Mouse (Mus musculus) ES-E14 (cell line): ENCODE results near the gene Prkaca. TPM values are rescaled to one million over a fixed set of nuclear protein-coding genes. Genes with fewer than 3 reads are reported as not detected.

Experiments used
- DNase-seq: peaks from one replicate; pipeline ENCODE4 v3.0.0-alpha.2; 2013; ENCODE audit warnings: low read depth, low spot score
- H3K27ac ChIP-seq: 2 replicates; pipeline ENCODE4 v1.5.1; 2012; ENCODE audit warnings: low read depth, mild to moderate bottlenecking, low read length, moderate library complexity, mixed read lengths; ENCODE audit not compliant: poor library complexity, insufficient read depth, severe bottlenecking
- H3K36me3 ChIP-seq: 2 replicates; pipeline ENCODE4 v1.6.1; 2012; ENCODE audit warnings: mild to moderate bottlenecking, low read length, moderate library complexity, mixed read lengths; ENCODE audit not compliant: control insufficient read depth, poor library complexity, insufficient read depth, severe bottlenecking
- H3K4me1 ChIP-seq, 2 experiments: fragments of 150-350 bp in 1 of 2; sonication (generic) in 1 of 2; 2 replicates each; pipeline ENCODE4 v1.6.1; 2012; ENCODE audit warnings: low read length in 2 of 2, mild to moderate bottlenecking in 1 of 2, mixed read lengths in 1 of 2; ENCODE audit not compliant: control insufficient read depth in 2 of 2, insufficient read depth in 2 of 2, poor library complexity in 1 of 2
- H3K4me3 ChIP-seq, 2 experiments: fragments of 150-350 bp in 1 of 2; sonication (generic) in 1 of 2; 2 replicates each; pipeline ENCODE4 v1.5.1; 2012; ENCODE audit warnings: low read length in 2 of 2, low read depth in 1 of 2, mild to moderate bottlenecking in 1 of 2, mixed read lengths in 1 of 2; ENCODE audit not compliant: insufficient read depth in 1 of 2, poor library complexity in 1 of 2, severe bottlenecking in 1 of 2
- H3K9ac ChIP-seq: 2 replicates; pipeline ENCODE4 v1.6.1; 2012; ENCODE audit warnings: low read depth, mild to moderate bottlenecking, low read length, mixed read lengths; ENCODE audit not compliant: poor library complexity, insufficient read depth, severe bottlenecking
- H3K9me3 ChIP-seq: fragments of 150-350 bp; sonication (generic); 2 replicates; pipeline ENCODE4 v1.6.1; 2012; ENCODE audit warnings: low read depth, mild to moderate bottlenecking, low read length; ENCODE audit not compliant: control insufficient read depth, insufficient read depth
- CHD2 ChIP-seq: IDR thresholded peaks from 2 replicates; pipeline ENCODE4 v1.6.1; 2014; ENCODE audit warnings: mild to moderate bottlenecking, low read depth, low read length, inconsistent platforms
- HCFC1 ChIP-seq: IDR thresholded peaks from 2 replicates; pipeline ENCODE4 v1.6.1; 2012; ENCODE audit warnings: low read length, inconsistent platforms, borderline replicate concordance; ENCODE audit not compliant: insufficient read depth
- MAFK ChIP-seq: IDR thresholded peaks from 2 replicates; pipeline ENCODE4 v1.6.1; 2014; ENCODE audit warnings: mild to moderate bottlenecking, low read depth, low read length, inconsistent platforms; ENCODE audit not compliant: insufficient read depth
- ZC3H11A ChIP-seq: IDR thresholded peaks from 2 replicates; pipeline ENCODE4 v1.6.1; 2012; ENCODE audit warnings: low read depth, mild to moderate bottlenecking, inconsistent platforms, low read length, borderline replicate concordance
- ZNF384 ChIP-seq: IDR thresholded peaks from 2 replicates; pipeline ENCODE4 v1.6.1; 2012; ENCODE audit warnings: low read depth, low read length, inconsistent platforms
- in situ Hi-C, 2 experiments: fragments of 600-800 bp; cut with MboI; formaldehyde crosslinking; loops; one replicate each; pipeline ENCODE4 v1.15.1; 2025; ENCODE audit warnings: low sequenced_read_pairs in 2 of 2, inconsistent platforms in 1 of 2; ENCODE audit not compliant: unreplicated experiment in 2 of 2
- total RNA-seq: library from RNA; depleted of rRNA; stranded (reverse); fragments of 300-350 nt; gene quantifications from 2 replicates; pipeline ENCODE4 v1.2.3, GENCODE M21; 2012

The Prkaca gene
- total RNA-seq, 1 experiment: 31.4 TPM

GRCm38 (mm10) chr8:83934994-83935393 lies 37.8 kb upstream of the Prkaca start:
- H3K36me3 ChIP-seq: peaks cover 93% of the 10 kb centered on the region
- no peaks in the 10 kb centered on the region for H3K9me3 ChIP-seq
- no peak overlapping the region for H3K27ac ChIP-seq
- in situ Hi-C loops: no loop called here
- H3K4me3 ChIP-seq: no peak overlapping the region
- no peak overlapping the region for H3K9ac ChIP-seq
- peaks cover 0 to 7% of the 10 kb centered on the region in 2 experiments; a peak in 1 of 4 replicates for H3K4me1 ChIP-seq
- DNase-seq: no peak
- TF ChIP-seq HCFC1: no peak
- no peak for TF ChIP-seq ZNF384
- no peak for TF ChIP-seq ZC3H11A
- TF ChIP-seq CHD2: no peak
- no peak for TF ChIP-seq MAFK

GRCm38 (mm10) chr8:83935435-83935834 lies 37.4 kb upstream of the Prkaca start:
- Histone ChIP-seq H3K36me3 (peaks cover 88% of the 10 kb centered on the region), H3K4me3 (no peak overlapping the region)
- no peak for TF ChIP-seq CHD2
- no peak for TF ChIP-seq ZC3H11A
- TF ChIP-seq MAFK: no peak
- TF ChIP-seq ZNF384: no peak
- TF ChIP-seq HCFC1: no peak

GRCm38 (mm10) chr8:83937645-83938044 lies 35.1 kb upstream of the Prkaca start:
- Histone ChIP-seq H3K4me1 (peaks cover 0 to 13% of the 10 kb centered on the region in 2 experiments; a peak in 1 of 4 replicates), H3K9me3 (no peaks in the 10 kb centered on the region), H3K9ac (no peak overlapping the region), H3K4me3 (no peak overlapping the region), H3K27ac (no peak overlapping the region), H3K36me3 (peaks cover 66% of the 10 kb centered on the region)
- in situ Hi-C loops: no loop called here
- no peak for DNase-seq
- no peak for TF ChIP-seq HCFC1
- TF ChIP-seq ZC3H11A: no peak
- TF ChIP-seq MAFK: no peak
- no peak for TF ChIP-seq ZNF384
- TF ChIP-seq CHD2: no peak

More at GRCm38 (mm10) chr8:83935435-83935834, 37.4 kb upstream of the Prkaca start:
- Histone ChIP-seq H3K27ac (no peak overlapping the region), H3K9me3 (no peaks in the 10 kb centered on the region), H3K9ac (no peak overlapping the region), H3K4me1 (peaks cover 0 to 11% of the 10 kb centered on the region in 2 experiments; a peak in 1 of 4 replicates)
- no peak for DNase-seq
- in situ Hi-C loops: no loop called here

GRCm38 (mm10) chr8:83938330-83938729 lies 34.5 kb upstream of the Prkaca start:
- Histone ChIP-seq H3K4me1 (peaks cover 0 to 13% of the 10 kb centered on the region in 2 experiments; a peak in 1 of 4 replicates), H3K4me3 (no peak overlapping the region), H3K9me3 (no peaks in the 10 kb centered on the region), H3K27ac (no peak overlapping the region), H3K36me3 (peaks cover 60% of the 10 kb centered on the region), H3K9ac (no peak overlapping the region)
- TF ChIP-seq ZNF384 (no peak), CHD2 (no peak), MAFK (no peak), HCFC1 (no peak)
- in situ Hi-C loops: no loop called here
- DNase-seq: no peak
